Mouse (Mus musculus): ENCODE measurements around the gene Rab17. TPM values are rescaled to one million over a fixed set of nuclear protein-coding genes. Genes with fewer than 3 reads are reported as not detected.
A peak's percentile ranks its signal among the peaks of the same experiment; 100 is the strongest.

Gene Rab17
- polyA plus RNA-seq, 1 experiment = 1.0 TPM

GRCm38 (mm10) chr1:90980638-90981330 is 11.3 kb upstream of the Rab17 start:
- Histone ChIP-seq H3K27me3 (ENCODE audit: control insufficient read depth, insufficient read depth, low read length, poor library complexity, severe bottlenecking) (no peaks in the 10 kb centered on the region), H3K4me1 (ENCODE audit: control insufficient read depth, insufficient read depth, low read length) (no peaks in the 10 kb centered on the region), H3K36me3 (ENCODE audit: control insufficient read depth, insufficient read depth, low read length, poor library complexity, severe bottlenecking) (no peaks in the 10 kb centered on the region), H3K27ac (ENCODE audit: insufficient read depth, low read length) (no peak overlapping the region), H3K9ac (ENCODE audit: low read depth, poor library complexity, severe bottlenecking) (no peak overlapping the region), H3K9me3 (replicated peaks; ENCODE audit: control insufficient read depth, insufficient read depth, low read length, poor library complexity, severe bottlenecking) (no peaks in the 10 kb centered on the region), H3K4me3 (ENCODE audit: low read depth, low read length) (no peak overlapping the region)
- no peak for TF ChIP-seq POLR2A (IDR thresholded peaks at IDR 0.05; ENCODE audit: insufficient read depth, low read length)
- no peak for TF ChIP-seq EP300 (IDR thresholded peaks at IDR 0.05; ENCODE audit: insufficient read depth, low read depth, low read length)
- no peak for TF ChIP-seq CTCF (IDR thresholded peaks at IDR 0.05; ENCODE audit: low read depth, low read length)

GRCm38 (mm10) chr1:90975960-90976359 is 6.5 kb upstream of the Rab17 start:
- Histone ChIP-seq H3K27me3 (ENCODE audit: control insufficient read depth, insufficient read depth, low read length, poor library complexity, severe bottlenecking) (no peaks in the 10 kb centered on the region), H3K9ac (ENCODE audit: low read depth, poor library complexity, severe bottlenecking) (no peak overlapping the region), H3K4me3 (ENCODE audit: low read depth, low read length) (no peak overlapping the region), H3K4me1 (ENCODE audit: control insufficient read depth, insufficient read depth, low read length) (no peaks in the 10 kb centered on the region), H3K36me3 (ENCODE audit: control insufficient read depth, insufficient read depth, low read length, poor library complexity, severe bottlenecking) (no peaks in the 10 kb centered on the region), H3K27ac (ENCODE audit: insufficient read depth, low read length) (no peak overlapping the region), H3K9me3 (replicated peaks; ENCODE audit: control insufficient read depth, insufficient read depth, low read length, poor library complexity, severe bottlenecking) (no peaks in the 10 kb centered on the region)
- no peak for TF ChIP-seq CTCF (IDR thresholded peaks at IDR 0.05; ENCODE audit: low read depth, low read length)
- no peak for TF ChIP-seq POLR2A (IDR thresholded peaks at IDR 0.05; ENCODE audit: insufficient read depth, low read length)
- TF ChIP-seq EP300 (IDR thresholded peaks at IDR 0.05; ENCODE audit: insufficient read depth, low read depth, low read length) = no peak

- TF ChIP-seq EP300 (IDR thresholded peaks at IDR 0.05; ENCODE audit: insufficient read depth, low read depth, low read length) = 0 out of 2 replicates have a peak, but pooled peaks have one; percentile 33
- no peak for TF ChIP-seq POLR2A (IDR thresholded peaks at IDR 0.05; ENCODE audit: insufficient read depth, low read length)
- Histone ChIP-seq H3K9ac (ENCODE audit: low read depth, poor library complexity, severe bottlenecking) (no peak overlapping the region), H3K36me3 (ENCODE audit: control insufficient read depth, insufficient read depth, low read length, poor library complexity, severe bottlenecking) (no peaks in the 10 kb centered on the region), H3K4me1 (ENCODE audit: control insufficient read depth, insufficient read depth, low read length) (no peaks in the 10 kb centered on the region), H3K9me3 (replicated peaks; ENCODE audit: control insufficient read depth, insufficient read depth, low read length, poor library complexity, severe bottlenecking) (no peaks in the 10 kb centered on the region), H3K27ac (ENCODE audit: insufficient read depth, low read length) (no peak overlapping the region), H3K4me3 (ENCODE audit: low read depth, low read length) (no peak overlapping the region), H3K27me3 (ENCODE audit: control insufficient read depth, insufficient read depth, low read length, poor library complexity, severe bottlenecking) (no peaks in the 10 kb centered on the region)
Measured at GRCm38 (mm10) chr1:90974906-90975649, 5.6 kb upstream of the Rab17 start.

GRCm38 (mm10) chr1:90973574-90973911 is 4.1 kb upstream of the Rab17 start:
- Histone ChIP-seq H3K9me3 (replicated peaks; ENCODE audit: control insufficient read depth, insufficient read depth, low read length, poor library complexity, severe bottlenecking) (no peaks in the 10 kb centered on the region), H3K4me1 (ENCODE audit: control insufficient read depth, insufficient read depth, low read length) (peaks cover 5% of the 10 kb centered on the region), H3K9ac (ENCODE audit: low read depth, poor library complexity, severe bottlenecking) (no peak overlapping the region), H3K27me3 (ENCODE audit: control insufficient read depth, insufficient read depth, low read length, poor library complexity, severe bottlenecking) (no peaks in the 10 kb centered on the region), H3K36me3 (ENCODE audit: control insufficient read depth, insufficient read depth, low read length, poor library complexity, severe bottlenecking) (no peaks in the 10 kb centered on the region), H3K27ac (ENCODE audit: insufficient read depth, low read length) (no peak overlapping the region), H3K4me3 (ENCODE audit: low read depth, low read length) (no peak overlapping the region)
- TF ChIP-seq CTCF (IDR thresholded peaks at IDR 0.05; ENCODE audit: low read depth, low read length) (no peak), EP300 (IDR thresholded peaks at IDR 0.05; ENCODE audit: insufficient read depth, low read depth, low read length) (no peak), POLR2A (IDR thresholded peaks at IDR 0.05; ENCODE audit: insufficient read depth, low read length) (no peak)

- Histone ChIP-seq H3K27ac (ENCODE audit: insufficient read depth, low read length) (no peak overlapping the region), H3K4me1 (ENCODE audit: control insufficient read depth, insufficient read depth, low read length) (peaks cover 5% of the 10 kb centered on the region), H3K4me3 (ENCODE audit: low read depth, low read length) (no peak overlapping the region), H3K9me3 (replicated peaks; ENCODE audit: control insufficient read depth, insufficient read depth, low read length, poor library complexity, severe bottlenecking) (no peaks in the 10 kb centered on the region), H3K27me3 (ENCODE audit: control insufficient read depth, insufficient read depth, low read length, poor library complexity, severe bottlenecking) (no peaks in the 10 kb centered on the region), H3K36me3 (ENCODE audit: control insufficient read depth, insufficient read depth, low read length, poor library complexity, severe bottlenecking) (no peaks in the 10 kb centered on the region), H3K9ac (ENCODE audit: low read depth, poor library complexity, severe bottlenecking) (no peak overlapping the region)
- TF ChIP-seq CTCF (IDR thresholded peaks at IDR 0.05; ENCODE audit: low read depth, low read length) = peak; percentile 93
- no peak for TF ChIP-seq POLR2A (IDR thresholded peaks at IDR 0.05; ENCODE audit: insufficient read depth, low read length)
- no peak for TF ChIP-seq EP300 (IDR thresholded peaks at IDR 0.05; ENCODE audit: insufficient read depth, low read depth, low read length)
Measured at GRCm38 (mm10) chr1:90972911-90973573, 3.6 kb upstream of the Rab17 start.
